Mouse (Mus musculus): ENCODE results near the gene Obsl1. TPM values are rescaled to one million over a fixed set of nuclear protein-coding genes. Genes with fewer than 3 reads are reported as not detected.

Obsl1 gene
- 95.1 and 122 TPM in 2 replicates for polyA plus RNA-seq (2015; fragmentation: Nextera tagmentation; extraction: Ambion mirVana)

DNA sequence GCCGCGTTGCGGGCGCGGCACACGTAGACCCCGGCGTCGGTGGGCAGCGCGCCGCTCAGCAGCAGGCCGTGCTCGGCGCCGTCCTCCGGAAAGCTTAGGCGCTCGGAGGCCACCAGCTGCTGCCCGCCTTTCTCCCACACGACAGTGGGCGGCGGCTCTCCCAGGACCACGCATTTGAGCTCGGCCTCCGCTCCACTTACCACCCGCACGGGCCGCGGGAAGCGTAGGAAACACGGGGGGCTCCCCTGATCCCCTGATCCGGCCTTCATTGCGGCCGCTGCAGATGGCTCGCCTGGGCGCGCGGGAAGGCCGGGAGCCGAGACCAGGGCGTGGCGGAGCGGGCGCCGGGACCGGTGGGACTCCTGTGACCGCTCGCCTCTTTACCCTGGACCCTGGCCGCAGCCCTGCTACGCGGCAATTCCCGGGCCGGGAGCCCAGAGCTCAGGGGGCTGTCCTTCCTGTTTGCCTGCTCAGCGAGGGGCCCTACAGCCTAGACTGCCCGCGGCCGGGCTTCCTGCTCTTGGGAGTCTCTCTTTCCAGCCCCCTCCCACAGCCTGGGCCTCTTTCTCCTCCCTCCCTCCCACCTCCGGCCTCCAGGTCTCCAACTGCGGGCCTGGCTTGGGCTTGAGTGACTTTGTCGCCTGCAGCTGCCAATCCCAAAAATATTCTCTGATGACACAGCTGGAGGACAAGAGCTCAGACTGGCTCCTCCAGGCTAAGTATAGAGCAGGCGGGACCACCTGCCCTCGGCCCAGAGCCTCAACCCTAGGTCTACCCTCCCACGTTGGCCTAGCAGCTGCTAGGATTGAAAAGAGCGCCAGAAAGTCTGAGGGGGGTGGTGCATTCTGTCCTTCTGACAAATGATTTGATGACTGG lies at the start of gene Obsl1:
TSS of gene Obsl1 (minus strand) at position 497 of the 876 bp plus-strand sequence.
- Histone ChIP-seq H3K4me1 (replicated peaks) (peaks cover 63% of the 10 kb centered on the region), H3K4me3 (peak within 1 kb of the TSS; percentile 81), H3K4me2 (peak within 1 kb of the TSS; percentile 86), H3K27ac (peak within 1 kb of the TSS; percentile 97), H3K36me3 (peaks cover 23% of the 10 kb centered on the region), H3K9me3 (replicated peaks) (no peaks in the 10 kb centered on the region), H3K27me3 (no peaks in the 10 kb centered on the region), H3K9ac (peak within 1 kb of the TSS; percentile 88)
- WGBS: under 1% methylated on average over 53 of the region's 65 CpGs
- peak; percentile 92 for ATAC-seq (replicated peaks; ENCODE audit: insufficient number of reproducible peaks, insufficient read depth, low FRiP score, low read depth)

DNA sequence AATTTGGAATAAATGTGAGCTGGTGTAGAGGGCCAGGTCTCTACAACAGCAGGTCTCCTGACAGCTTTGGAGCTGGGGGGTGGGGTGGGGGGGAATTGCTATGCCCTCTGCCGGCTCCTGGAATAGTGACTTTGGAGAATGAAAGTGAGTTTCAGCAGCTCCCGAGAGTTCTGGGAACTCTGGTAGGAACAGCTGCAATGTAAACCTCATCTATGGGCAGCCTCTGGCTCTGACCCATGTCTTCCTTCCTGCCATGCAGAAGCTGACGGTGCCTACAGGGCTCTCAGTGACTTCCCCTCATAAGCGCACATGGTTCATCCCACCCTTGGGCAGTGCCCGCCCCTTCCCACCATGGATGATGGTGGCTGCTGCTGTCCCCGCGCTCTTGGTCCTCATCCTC lies 49.4 kb upstream of the Obsl1 start:
- Histone ChIP-seq H3K27ac (no peak overlapping the region), H3K4me3 (no peak overlapping the region), H3K36me3 (peaks cover 63% of the 10 kb centered on the region), H3K4me2 (no peak overlapping the region), H3K9ac (no peak overlapping the region), H3K4me1 (replicated peaks) (peaks cover 28% of the 10 kb centered on the region), H3K9me3 (replicated peaks) (no peaks in the 10 kb centered on the region), H3K27me3 (no peaks in the 10 kb centered on the region)
- ATAC-seq (replicated peaks; ENCODE audit: insufficient number of reproducible peaks, insufficient read depth, low FRiP score, low read depth): no peak
- 87% methylated on average over 7 of the region's 7 CpGs for WGBS

- peaks cover 2% of the 10 kb centered on the region; the same call in 1 of the 2 replicates for H3K27me3 ChIP-seq
- no peak for ATAC-seq (replicated peaks; ENCODE audit: insufficient number of reproducible peaks, insufficient read depth, low FRiP score, low read depth)
- no peak overlapping the region for H3K4me2 ChIP-seq
- H3K4me1 ChIP-seq (replicated peaks): peaks cover 49% of the 10 kb centered on the region
- no peaks in the 10 kb centered on the region for H3K9me3 ChIP-seq (replicated peaks)
- 80% methylated on average over 15 of the region's 15 CpGs for WGBS
- H3K36me3 ChIP-seq: peaks cover 48% of the 10 kb centered on the region
- H3K9ac ChIP-seq: no peak overlapping the region
- H3K27ac ChIP-seq: no peak overlapping the region
- no peak overlapping the region for H3K4me3 ChIP-seq
Measured at GRCm38 (mm10) chr1:75550586-75550985, 44.3 kb upstream of the Obsl1 start.

DNA sequence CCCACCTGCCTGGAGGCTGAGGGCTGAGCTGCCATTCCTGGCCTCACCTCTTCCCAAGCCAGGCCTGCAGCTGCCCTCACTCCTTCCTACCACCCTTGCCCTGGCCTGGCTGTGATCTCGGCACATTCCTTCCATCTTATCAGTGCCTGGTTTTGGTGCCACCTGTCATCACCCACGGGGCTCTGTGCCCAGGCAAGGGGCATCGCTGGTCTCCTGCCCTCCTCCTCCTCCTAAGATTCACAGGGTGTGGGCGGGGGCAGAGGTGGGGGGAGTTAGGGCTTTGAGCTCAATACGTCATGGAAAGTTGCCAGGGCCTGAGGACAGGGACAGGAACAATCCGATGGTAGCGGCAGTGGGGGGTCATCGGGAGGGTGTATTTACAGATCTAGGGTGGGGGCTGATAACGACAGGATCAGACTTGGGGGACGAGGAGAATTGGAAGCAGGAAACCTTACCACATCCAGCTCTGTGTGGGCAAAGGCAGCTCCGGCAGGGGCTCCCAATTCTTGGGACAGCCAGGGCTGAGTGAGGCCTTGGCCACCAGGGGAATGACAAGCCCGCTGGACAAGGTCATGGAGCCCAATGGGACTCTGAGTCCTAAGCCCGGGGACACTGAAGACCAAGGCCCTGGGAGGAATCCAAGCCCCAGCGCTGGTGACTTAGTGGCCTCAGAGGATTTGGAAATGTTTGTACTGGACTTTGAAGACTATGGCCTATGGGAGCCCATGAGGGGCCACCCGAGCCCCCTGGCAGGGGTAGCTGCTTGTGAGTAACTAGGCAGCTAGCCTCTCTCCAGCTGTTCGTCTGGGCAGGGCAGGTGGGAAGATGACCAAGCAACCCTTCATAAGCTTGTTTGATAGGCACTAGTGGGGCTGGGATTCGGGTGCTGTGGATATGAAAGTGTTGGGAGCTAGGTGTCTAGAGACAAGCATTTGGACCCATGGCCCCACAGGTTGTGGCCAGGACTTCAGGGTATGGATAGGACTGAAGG lies 43.3 kb upstream of the Obsl1 start:
- Histone ChIP-seq H3K36me3 (peaks cover 38% of the 10 kb centered on the region), H3K9ac (no peak overlapping the region), H3K9me3 (replicated peaks) (no peaks in the 10 kb centered on the region), H3K4me2 (peak overlapping the region; percentile 30), H3K4me1 (replicated peaks) (peaks cover 50% of the 10 kb centered on the region), H3K4me3 (no peak overlapping the region), H3K27me3 (peaks cover 2% of the 10 kb centered on the region; the same call in 1 of the 2 replicates), H3K27ac (peak overlapping the region; percentile 72)
- ATAC-seq (replicated peaks; ENCODE audit: insufficient number of reproducible peaks, insufficient read depth, low FRiP score, low read depth): no peak
- 44% methylated on average over 17 of the region's 17 CpGs for WGBS

GRCm38 (mm10) chr1:75548871-75549270 lies 42.6 kb upstream of the Obsl1 start:
- peaks cover 50% of the 10 kb centered on the region for H3K4me1 ChIP-seq (replicated peaks)
- H3K36me3 ChIP-seq: peaks cover 31% of the 10 kb centered on the region
- H3K27ac ChIP-seq: peak overlapping the region; percentile 72
- ATAC-seq (replicated peaks; ENCODE audit: insufficient number of reproducible peaks, insufficient read depth, low FRiP score, low read depth): no peak
- H3K9me3 ChIP-seq (replicated peaks): no peaks in the 10 kb centered on the region
- no peak overlapping the region for H3K9ac ChIP-seq
- WGBS: 80% methylated on average over 17 of the region's 17 CpGs
- peak overlapping the region; percentile 30 for H3K4me2 ChIP-seq
- peaks cover 2% of the 10 kb centered on the region; the same call in 1 of the 2 replicates for H3K27me3 ChIP-seq
- no peak overlapping the region for H3K4me3 ChIP-seq

GRCm38 (mm10) chr1:75548083-75548482 lies 41.8 kb upstream of the Obsl1 start:
- no peak overlapping the region for H3K4me2 ChIP-seq
- no peaks in the 10 kb centered on the region for H3K9me3 ChIP-seq (replicated peaks)
- peaks cover 2% of the 10 kb centered on the region; the same call in 1 of the 2 replicates for H3K27me3 ChIP-seq
- peak overlapping the region; percentile 72; the same call in 1 of the 2 replicates for H3K27ac ChIP-seq
- H3K4me1 ChIP-seq (replicated peaks): peaks cover 50% of the 10 kb centered on the region
- H3K9ac ChIP-seq: 0 out of 2 replicates have a peak overlapping the region, but pooled peaks have one; percentile 4
- H3K4me3 ChIP-seq: no peak overlapping the region
- 92% methylated on average over 3 of the region's 3 CpGs for WGBS
- peaks cover 24% of the 10 kb centered on the region for H3K36me3 ChIP-seq
- no peak for ATAC-seq (replicated peaks; ENCODE audit: insufficient number of reproducible peaks, insufficient read depth, low FRiP score, low read depth)

DNA sequence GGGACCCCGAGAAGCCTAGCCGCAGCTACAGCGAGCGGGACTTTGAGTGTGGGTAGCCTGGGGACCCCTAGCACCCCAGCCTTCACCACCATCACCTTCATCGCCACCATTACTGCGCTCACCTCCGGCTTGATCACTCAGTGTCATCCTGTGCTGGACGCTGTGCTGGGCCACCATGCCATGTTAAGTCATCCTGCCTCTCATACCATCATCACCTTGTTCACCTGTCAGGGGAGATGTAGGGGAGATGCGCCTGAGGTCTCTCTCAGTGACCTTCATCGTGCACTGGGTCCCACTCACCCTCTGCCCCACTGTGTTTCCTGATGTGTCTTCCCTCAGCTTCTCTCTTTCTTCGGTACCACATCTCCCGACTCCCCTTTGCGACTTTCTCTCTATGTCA lies 41.1 kb upstream of the Obsl1 start:
- H3K9ac ChIP-seq: peak overlapping the region; percentile 88; the same call in 1 of the 2 replicates
- 93% methylated on average over 13 of the region's 13 CpGs for WGBS
- H3K27ac ChIP-seq: no peak overlapping the region

GRCm38 (mm10) chr1:75545965-75546956 lies 40.0 kb upstream of the Obsl1 start, which contains the start of gene Slc4a3:
Slc4a3 (plus strand) TSS chr1:75546266.
- peak; percentile 85 for ATAC-seq (replicated peaks; ENCODE audit: insufficient number of reproducible peaks, insufficient read depth, low FRiP score, low read depth)
- 1% methylated on average over 55 of the region's 64 CpGs for WGBS

More for the DNA sequence above, 41.1 kb upstream of the Obsl1 start:
- Histone ChIP-seq H3K9me3 (replicated peaks) (no peaks in the 10 kb centered on the region), H3K36me3 (peaks cover 17% of the 10 kb centered on the region), H3K4me2 (peak overlapping the region; percentile 80), H3K27me3 (peaks cover 2% of the 10 kb centered on the region; the same call in 1 of the 2 replicates), H3K4me3 (peak overlapping the region; percentile 76), H3K4me1 (replicated peaks) (peaks cover 50% of the 10 kb centered on the region)
- no peak for ATAC-seq (replicated peaks; ENCODE audit: insufficient number of reproducible peaks, insufficient read depth, low FRiP score, low read depth)

GRCm38 (mm10) chr1:75544351-75544750 lies 38.1 kb upstream of the Obsl1 start:
- Histone ChIP-seq H3K4me1 (replicated peaks) (peaks cover 36% of the 10 kb centered on the region), H3K9ac (no peak overlapping the region), H3K4me2 (no peak overlapping the region), H3K36me3 (no peaks in the 10 kb centered on the region), H3K27ac (no peak overlapping the region), H3K27me3 (peaks cover 2% of the 10 kb centered on the region; the same call in 1 of the 2 replicates), H3K9me3 (replicated peaks) (no peaks in the 10 kb centered on the region), H3K4me3 (no peak overlapping the region)
- no peak for ATAC-seq (replicated peaks; ENCODE audit: insufficient number of reproducible peaks, insufficient read depth, low FRiP score, low read depth)
- WGBS: 82% methylated on average over 6 of the region's 6 CpGs

More at GRCm38 (mm10) chr1:75545965-75546956, 40.0 kb upstream of the Obsl1 start, which contains the start of gene Slc4a3:
- peak within 1 kb of the TSS; percentile 90 for H3K27ac ChIP-seq
- H3K9me3 ChIP-seq (replicated peaks): no peaks in the 10 kb centered on the region
- peaks cover 2% of the 10 kb centered on the region; the same call in 1 of the 2 replicates for H3K27me3 ChIP-seq
- peaks cover 11% of the 10 kb centered on the region for H3K36me3 ChIP-seq
- H3K4me2 ChIP-seq: peak within 1 kb of the TSS; percentile 80
- peaks cover 50% of the 10 kb centered on the region for H3K4me1 ChIP-seq (replicated peaks)
- peak within 1 kb of the TSS; percentile 76 for H3K4me3 ChIP-seq
- peak within 1 kb of the TSS; percentile 88 for H3K9ac ChIP-seq

DNA sequence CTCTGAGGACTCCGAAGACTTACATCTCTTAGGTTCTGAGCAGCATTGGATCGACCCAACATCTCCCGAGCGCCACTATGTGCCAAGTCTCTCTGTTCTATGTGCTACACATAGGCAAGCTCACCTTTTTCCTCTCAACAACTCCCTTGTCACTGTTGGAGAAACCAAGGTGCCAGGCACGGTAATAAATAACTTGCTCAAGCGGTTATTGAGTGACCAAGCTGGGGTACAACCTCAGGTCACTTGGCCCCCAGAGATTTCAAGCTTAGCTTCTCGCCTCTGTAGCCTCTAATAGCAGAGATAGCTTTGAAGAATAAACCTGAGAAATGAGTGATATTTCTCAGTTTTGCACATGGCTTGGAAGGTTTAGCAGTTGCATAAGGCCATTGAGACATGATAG lies 35.2 kb upstream of the Obsl1 start:
- Histone ChIP-seq H3K9me3 (replicated peaks) (no peaks in the 10 kb centered on the region), H3K4me1 (replicated peaks) (peaks cover 8% of the 10 kb centered on the region), H3K4me3 (no peak overlapping the region), H3K9ac (no peak overlapping the region), H3K27me3 (no peaks in the 10 kb centered on the region), H3K36me3 (peaks cover under 1% of the 10 kb centered on the region; the same call in 1 of the 2 replicates), H3K27ac (no peak overlapping the region), H3K4me2 (no peak overlapping the region)
- no peak for ATAC-seq (replicated peaks; ENCODE audit: insufficient number of reproducible peaks, insufficient read depth, low FRiP score, low read depth)
- 88% methylated on average over 7 of the region's 7 CpGs for WGBS
